Mouse (Mus musculus) 3T3-L1 (cell line): ENCODE data around the gene Tmem217.

Source experiments
- DNase-seq: peaks from one replicate; pipeline ENCODE4 v3.0.0-alpha.2; 2015; ENCODE audit warnings: low read depth, low spot score

Gene Tmem217

DNA sequence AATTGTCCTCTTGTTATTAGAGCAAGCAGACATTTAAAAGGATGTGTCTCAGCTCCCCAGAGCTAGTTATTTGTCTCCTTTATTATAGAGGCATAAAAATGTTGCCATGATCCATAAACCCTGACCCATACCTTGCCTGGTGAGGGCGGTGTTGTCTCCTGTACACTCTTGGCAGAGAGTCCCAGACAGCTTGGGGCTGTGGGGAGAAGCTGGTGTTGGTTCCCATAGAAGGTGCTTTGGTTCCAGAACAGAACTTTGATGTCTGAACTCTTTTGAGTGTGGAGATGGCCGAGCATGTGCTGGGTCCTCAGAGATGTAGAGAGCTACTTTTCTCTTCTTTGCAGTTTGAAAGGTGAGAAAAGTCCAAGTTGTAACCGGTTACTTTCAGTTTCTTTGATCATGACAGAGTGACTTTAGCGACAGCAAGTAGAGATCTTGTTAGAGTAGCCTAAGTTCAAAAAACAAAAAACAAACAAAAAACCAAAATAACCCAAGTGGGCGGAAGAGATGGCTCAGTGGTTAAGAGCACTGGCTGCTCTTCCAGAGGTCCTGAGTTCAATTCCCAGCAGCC lies at the start of gene Tmem217:
Gene Tmem217 (minus strand): TSS at position 224 of the 571 bp plus-strand sequence.
- DNase-seq: no peak

DNA sequence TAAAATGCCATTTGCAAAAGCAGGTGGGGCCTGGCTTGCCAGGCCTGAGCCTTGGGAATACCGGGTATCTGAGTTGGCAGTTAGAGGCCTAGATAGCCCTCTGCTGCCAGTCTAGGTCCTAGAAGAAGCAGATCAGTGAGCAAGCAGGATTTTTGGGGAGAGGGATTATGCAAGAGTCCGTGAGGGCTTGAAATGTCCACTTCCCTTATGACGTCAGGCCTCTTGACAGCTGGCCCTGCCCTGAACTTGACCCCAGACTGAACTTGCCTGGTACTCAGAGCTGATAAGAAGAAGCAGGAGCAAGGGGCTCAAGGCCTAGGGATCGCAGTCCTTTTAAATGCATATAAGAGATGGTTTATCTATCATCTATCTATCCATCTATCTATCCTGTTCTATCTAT lies 49.2 kb upstream of the Tmem217 start:
- DNase-seq: peak; percentile 10

DNA sequence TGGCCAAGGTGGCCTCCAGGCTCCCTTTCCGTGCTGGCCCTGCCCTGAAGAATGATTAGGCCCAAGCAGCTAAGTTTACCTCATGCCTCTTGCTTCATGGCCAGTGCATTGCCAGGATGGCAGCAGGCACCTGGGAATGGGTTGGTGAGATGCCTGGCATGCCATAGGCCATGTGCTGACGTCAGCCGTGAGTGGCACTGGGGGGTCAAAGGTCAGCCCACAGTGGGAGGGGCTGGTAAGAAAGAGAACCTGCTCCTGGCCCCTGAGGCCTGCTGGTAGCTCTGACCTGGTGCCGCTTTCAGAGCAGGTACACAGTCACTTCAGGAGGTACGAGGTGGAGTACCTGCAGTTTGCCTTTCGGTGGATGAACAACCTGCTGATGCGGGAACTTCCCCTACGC lies 47.4 kb upstream of the Tmem217 start:
- no peak for DNase-seq

DNA sequence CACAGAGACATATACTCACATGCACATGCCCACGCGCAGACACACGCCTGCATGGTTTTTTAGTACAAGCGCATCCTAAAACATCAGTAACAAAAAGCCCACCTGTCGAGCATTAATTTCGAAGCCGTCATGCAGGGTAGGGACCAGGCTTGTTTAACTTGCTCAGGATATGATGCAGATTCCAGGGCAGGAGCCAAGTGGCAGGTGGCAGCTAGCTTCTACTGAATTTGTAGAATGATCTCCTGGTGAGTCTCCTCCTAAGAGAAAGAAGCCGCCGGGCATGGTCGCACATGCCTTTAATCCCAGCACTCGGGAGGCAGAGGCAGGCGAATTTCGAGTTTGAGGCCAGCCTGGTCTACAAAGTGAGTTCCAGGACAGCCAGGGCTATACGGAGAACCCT lies 46.9 kb upstream of the Tmem217 start:
- no peak for DNase-seq

DNA sequence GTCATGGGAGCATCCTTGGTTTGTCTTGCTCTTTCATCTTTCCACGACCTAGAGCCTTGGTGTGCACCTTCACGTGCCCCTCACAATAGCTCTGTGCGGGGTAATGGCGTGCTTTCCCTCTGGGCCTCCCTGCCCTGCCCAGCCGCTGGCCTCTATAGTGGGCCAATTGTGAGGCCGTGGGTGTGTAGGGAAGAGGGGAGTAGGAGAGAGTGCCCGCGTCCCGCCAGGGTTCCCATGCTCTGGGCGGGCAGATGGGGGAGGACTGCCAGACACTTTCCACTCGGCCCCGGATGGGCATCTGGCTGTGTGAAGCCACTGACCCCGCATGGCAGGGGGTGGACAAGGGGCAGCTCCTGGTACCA lies 44.6 kb upstream of the Tmem217 start:
- no peak for DNase-seq

DNA sequence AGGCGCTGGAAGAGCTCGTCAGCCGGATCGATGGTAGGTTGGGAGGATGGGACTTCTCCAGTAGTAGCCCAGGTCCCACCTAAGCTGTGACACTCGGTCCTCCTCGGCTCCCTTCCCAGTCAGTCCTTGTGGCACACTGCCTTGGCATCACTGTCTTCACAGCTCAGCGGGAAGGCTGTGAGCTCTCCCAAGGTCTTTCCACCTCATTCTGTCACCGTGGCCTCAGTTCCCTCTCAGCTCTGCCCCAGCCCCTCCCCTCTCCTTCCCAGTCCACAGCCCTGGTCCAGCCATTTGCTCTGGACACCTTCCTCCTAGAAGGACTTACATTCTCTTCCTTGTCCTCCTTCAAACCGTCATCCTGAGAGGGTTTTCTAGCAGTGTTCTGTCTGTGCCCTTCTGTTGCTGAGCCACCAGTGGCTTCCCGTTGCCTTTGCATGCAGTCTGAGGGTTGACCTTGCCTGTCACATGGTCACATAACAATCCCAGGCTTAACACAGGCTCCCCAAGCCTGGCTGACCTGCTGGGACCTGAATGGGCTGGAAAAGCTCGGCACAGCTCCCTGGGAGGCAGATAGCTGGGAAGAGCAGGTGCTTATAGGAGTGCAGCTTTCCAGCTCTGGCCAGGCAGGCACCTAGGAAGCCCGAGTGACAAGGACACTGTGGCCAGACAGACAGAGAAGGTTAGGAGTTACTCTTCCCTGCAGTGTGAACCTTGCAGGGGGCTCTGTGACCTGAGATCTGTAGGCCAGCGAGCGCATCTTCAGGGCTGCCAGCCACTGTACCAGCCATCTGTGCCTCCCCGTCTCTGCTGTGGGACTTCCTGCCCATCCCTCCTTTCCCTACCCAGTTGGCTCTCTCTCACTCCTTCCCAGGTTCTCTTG lies 43.9 kb upstream of the Tmem217 start:
- DNase-seq: no peak

DNA sequence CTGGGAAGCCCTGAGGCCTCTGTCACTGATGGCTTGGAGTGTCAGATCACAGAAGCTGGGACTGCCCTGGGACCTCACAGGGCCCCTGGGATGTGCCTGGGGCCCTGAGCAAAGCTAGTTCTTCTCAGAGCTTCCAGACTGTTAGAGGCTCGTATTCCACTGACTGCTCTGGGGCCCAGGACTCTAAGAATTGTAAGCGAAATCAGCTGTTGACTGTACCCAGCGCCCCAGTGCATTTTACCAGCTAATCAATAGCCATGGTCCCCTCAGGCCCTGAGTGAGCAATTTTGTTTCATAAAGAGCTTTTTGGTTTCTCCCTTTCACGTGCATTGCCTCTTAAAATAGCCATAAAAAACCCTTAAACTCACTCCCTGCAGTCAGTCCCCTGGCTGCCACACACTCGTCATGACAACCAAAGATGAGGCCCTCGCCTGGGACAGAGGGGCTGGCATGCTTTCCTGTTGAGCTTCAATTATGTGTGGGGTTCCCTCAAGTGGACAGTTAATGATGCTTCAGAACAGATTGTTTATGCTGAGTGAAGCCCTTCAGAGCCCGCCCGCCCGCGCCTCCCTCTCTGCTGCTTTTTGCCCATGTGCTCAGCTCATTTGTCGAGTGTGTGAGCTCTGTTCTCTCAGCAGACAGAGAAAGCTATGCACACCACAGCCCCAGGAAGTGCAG lies 37.2 kb upstream of the Tmem217 start:
- no peak for DNase-seq

DNA sequence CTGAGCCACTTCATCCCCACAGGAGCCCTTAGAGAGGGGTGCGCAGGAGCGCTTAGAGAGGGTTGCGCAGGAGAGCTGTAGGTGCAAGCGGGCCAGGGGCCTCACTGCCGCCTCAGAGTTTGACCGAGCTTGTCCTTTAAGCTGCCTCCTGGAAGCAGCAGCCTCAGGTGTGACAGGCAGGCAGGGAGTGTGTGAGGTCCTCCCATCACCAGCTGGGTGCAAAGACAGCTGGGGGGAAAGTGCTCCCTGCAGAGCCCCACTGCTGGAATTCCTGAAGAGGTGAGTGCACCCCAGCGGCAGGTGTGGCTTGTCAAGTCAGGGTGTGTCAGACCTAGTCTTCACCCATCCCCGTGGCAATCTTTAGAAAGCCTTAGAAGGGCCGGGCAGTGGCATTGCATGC lies 34.7 kb upstream of the Tmem217 start:
- no peak for DNase-seq

DNA sequence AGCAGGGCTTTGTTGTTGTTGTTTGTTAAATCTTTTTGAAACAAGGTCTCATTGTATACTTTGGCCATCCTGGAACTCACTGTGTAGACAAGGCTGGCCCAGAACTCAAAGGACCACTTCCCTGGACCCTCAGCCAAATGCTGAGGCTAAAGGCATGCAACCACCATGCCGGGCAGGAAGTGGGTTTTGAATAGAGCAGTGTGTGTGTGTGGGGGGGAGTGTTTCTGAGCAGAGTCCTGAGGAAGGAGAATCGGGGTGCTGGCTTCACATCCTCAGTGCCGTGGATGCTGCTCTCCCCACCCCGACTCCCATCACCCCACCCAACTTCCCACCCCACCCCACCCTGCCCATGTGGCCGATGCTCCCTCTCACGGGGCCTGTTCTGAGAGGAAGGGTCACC lies 33.3 kb upstream of the Tmem217 start:
- DNase-seq: no peak

DNA sequence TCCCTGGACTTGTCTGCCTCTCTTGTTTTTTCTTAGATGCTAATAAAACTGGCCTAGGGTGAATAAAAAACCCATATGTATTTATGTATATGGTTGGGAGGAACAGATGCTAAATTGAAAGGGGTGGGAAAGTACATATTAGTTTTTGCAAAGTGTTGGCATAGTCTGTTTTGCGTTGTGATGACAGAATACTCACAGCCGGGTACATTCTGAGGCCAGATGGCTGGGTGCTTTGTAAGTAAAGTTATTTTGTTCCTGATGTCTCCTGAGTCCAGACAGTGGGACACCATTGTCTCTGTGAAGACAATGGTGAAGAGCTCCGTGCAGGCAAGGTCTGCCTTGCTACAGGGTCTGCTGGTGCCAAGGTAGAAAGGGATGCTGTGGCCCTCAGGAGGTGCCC lies 32.6 kb upstream of the Tmem217 start:
- no peak for DNase-seq

DNA sequence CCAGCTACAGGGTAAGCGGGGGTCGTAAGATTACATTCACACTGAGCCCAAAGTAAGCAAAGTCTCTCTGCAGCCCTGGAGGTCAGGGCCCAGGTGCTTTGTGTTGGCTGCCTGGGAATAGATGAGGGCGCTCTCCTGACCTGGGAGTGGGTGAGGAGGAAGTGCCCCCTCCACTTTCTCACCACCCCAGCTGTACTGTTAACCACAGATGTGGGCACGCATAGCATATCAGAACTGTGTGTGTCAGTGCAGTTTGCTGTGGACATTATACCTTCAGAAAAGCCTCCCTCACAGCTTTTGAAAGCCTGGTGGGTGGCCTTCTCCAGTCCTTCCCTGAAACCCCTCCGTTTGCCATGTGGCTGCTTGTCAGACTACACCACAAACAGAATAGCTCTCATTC lies 32.1 kb upstream of the Tmem217 start:
- no peak for DNase-seq

DNA sequence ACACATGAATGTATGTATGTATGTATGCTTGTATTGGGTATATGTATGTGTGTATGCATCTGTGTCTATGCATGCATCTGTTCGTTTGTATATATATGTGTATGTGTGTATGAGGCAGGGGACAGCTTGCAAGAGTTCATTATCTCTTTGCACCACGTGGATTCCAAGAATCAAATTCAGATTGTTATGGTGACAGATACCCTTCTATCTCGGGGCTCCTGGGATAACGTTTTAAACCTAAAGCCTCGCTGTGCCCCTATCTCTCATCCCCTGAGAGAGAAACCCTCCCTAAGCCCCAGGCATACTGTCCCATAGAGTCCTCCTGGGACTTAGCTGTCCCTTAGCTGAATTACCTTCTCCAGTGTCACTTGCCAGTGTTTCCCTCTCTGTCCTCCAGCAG lies 31.4 kb upstream of the Tmem217 start:
- DNase-seq: no peak

DNA sequence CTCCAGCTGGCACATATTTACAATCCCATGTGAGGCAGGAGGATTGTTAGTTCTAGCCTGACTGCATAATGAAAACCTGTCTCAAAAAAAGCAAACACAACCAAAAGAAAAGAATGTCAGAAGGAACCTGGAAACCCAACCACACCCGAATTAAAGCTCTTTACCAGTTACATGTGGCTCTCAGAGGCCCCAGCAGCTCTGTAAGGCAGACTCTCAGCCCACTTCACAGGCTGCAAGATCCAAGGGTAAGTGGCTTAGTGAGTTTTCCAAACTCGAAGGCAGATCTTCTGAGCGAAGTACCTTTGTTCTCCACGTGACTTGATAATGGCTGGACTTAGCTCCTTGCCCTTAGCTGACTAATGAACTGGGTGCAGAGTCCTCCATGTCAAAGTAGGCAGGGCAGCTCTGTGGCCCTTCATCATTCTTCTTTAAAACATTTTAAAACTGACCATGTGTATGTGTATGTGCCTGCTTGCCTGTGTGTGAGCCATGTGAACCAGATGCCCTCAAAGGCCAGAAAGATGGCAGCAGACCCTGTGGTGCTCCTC lies 27.5 kb upstream of the Tmem217 start:
- DNase-seq: no peak

DNA sequence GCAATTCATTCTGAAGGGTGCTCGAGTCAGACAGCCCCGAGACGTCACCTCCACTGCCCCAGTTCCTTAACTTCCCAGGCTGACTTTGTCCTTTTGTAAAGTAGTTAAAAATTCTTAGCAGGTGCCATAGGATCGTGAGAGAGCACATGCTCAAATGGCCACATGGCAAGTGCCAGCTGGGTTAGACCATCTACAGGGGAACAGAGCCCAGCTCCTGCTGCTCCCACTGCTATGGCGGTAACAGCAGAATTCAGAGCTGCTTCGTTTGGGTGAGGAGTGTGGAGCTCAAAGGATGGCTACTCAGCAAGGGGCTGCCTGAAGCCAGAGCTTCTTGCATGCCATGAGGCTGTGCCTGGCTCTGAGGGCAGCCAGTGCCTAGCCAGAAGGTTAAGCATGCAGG lies 17.6 kb upstream of the Tmem217 start:
- DNase-seq: no peak

DNA sequence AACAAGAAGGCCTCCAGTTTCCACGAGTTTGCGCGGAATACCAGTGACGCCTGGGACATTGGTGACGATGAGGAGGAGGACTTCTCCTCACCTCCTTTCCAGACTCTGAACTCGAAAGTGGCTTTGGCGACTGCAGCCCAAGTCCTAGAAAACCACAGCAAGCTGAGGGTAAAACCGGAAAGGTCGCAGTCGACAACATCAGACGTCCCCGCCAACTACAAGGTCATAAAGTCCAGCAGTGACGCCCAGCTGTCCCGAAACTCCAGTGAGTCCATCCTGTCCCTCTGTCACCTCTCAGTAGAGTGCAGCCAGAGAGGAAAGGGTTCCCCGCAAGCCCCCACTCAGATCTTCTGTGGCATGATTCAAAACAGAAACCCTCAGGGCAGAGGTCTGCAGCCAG lies 16.2 kb upstream of the Tmem217 start:
- DNase-seq: no peak

DNA sequence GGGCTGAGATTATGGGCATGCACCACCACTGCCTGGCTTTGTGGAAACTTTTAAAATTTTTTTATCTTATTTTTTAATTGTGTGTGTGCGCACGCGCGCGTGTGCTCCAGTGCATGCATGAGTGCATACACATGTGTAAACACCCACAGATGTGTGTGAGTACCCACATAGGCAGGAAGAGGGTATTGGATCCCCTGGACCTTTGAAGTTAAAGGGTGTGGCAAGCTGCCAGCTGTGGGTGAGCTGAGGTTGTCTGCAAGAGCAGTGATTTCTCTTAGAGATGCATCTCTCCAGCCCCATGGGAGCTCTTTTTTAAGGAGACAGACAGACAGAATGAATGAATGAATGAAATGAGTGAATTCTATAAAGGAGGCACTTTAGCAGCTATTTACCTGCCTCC lies 13.3 kb upstream of the Tmem217 start:
- no peak for DNase-seq

DNA sequence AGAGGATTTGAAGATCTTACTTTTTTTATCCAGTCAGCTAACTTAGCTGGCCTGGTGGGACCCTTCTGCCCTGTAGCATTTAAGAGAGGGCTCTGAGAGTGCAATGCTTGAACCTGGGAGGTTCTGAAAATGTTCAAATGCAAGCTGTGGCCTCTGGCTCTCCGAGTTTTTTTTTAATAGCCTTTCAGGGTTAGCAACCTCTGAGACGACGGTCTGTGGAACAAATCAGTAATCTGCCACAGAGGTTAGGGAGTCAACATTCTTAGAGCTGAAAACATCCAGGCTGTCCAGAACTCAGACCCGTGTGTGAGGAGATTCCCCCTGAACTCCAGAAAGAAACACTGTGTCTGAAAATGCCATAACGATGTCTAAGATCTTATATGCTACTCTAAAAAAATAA lies 6.3 kb upstream of the Tmem217 start:
- DNase-seq: no peak

DNA sequence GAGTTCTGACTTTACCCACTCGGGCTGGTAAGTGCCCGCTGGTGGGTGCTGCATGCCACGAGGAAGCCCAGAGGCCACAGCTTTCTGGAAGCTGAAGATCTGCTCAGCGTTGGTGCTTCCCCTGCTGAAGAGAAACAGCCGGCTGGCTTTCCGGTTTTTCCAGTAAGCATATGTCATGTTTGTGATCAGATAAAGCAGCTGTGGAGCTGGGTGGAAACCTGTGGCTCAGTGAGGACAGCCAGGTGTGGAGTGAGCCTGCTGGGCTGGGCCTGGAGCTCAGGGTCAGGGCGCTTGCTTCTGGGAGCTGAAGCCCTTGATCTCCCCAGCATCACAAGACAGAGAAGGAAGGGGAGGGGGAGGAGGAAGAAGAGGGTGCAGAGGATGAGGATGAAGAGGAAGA lies 4.7 kb upstream of the Tmem217 start:
- no peak for DNase-seq

DNA sequence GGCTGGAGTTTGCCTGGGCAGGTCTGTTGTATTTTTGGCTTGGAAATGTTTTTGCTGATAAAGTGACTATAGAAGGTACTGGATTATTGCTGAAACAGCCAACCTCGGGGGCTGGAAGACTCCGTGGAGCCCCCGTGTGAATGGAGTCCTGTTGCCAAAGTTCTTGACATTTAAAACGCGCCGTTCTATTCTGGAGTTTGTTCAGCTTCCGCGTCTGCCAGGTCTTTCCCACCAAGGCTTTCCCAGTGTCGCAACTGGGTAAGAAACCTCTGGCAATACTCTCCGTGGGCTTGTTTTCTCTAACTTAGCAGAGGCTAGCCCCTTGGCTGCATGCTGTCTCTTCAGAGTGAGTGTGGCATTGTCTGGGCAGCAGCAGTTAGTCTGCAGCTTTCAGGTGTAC lies 4.3 kb upstream of the Tmem217 start:
- DNase-seq: no peak

DNA sequence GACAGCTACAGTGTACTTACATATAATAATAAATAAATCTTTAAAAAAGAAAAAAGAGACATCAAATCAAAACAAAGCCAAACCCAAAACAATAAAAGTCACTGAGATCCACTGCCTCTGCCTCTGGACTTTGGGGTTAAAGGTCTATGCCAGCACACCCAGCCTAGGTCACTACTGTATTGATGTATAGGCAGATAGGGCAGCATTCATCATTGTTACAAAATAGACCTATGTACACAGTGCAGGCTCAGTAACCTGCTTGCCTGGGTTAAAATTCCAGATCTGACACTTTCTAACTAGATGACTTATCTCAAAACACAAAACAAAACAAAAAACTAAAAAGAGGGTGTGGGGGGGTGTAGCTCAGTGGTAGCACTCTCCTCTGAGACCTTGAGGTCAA lies 2.0 kb upstream of the Tmem217 start:
- DNase-seq: no peak

DNA sequence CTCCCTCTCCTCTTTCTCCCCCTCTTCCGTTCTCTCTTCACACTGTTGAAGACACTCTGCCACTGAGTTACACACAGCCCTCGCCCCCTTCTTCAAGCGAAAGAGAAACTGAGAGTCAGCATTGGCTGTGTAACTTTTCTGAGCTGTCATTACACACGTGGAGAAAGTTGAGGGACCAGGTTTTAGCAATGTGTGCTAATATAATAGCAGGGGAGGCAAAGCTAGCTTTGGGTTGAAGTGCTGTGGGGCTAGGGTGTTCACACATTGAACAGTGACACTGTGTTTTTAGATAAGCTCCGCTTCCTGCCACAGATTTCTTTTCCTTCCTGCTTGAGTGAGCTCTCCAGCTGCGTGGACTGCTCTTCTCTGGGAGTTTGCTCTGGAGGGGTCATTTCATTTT lies 1.2 kb downstream of the Tmem217 start:
- no peak for DNase-seq

DNA sequence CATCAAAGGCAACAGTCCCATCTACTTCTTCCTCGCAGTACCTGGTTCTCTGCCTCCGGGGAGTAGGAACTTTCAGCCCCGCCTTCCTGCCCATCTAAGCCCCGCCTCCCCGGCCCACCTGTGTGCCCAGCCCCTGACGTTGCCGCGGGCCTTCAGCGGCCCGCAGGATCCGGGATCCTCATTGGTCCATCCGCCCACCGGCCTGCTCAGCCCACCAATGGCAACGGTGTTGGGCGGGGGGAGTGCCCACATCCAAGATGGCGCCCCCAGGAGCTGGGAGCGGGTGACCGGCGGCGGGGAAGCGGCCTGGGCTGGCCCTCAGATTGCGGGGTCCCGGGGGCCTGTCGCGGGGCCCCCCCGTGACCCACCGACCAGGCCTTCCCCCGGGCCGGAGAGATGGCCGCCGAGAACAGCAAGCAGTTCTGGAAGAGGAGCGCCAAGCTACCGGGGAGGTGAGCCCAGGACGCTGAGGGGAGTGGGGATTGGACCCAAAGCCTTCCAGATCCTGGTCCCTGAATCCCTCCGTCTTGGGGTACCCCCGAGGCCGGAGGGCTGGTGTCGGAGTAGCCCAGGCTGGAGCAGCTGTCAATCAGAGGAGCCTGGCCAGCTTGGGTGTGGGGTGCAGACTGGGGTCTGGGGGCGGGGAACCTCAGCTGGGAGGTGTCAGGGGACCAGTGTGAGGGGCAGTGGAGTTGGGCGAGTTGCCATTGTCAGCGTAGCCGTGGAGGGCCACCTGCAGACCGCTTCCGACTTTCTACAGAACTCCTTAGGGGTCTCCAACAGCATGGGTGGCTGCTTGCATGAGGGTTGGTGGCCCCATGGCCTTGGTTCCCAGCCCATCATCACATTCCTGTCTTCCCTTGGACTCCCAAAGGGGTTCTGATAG lies 2.4 kb downstream of the Tmem217 start, which contains the start of the genes Gm17657 and Tbc1d22b:
Gene Gm17657 (minus strand): TSS at position 96 of the 886 bp plus-strand sequence.
Gene Tbc1d22b (plus strand): TSS at position 243 of the 886 bp plus-strand sequence.
- DNase-seq: peak; percentile 95
